In the genomic region with DNA sequence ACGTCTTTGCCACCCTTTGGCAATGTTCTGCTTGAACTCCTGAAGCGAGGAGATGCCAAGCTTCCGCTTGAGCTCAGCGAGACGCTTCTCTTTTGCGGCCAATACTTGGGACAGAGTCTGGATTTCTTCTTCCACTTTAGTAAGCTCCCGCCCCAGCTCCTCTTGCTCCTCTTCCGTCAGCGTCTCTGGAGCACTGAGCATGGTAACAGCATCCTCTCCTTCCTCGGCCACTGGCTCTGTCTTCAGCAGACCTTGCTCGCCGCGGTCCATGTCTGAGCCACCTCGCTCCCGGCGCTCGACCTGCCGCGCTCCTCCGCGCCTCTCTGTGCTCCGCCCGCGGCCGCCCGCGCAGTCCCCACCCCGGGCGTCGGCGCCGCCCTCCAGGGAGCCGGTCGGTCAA, we compare ENCODE assay signal across 8 mouse cellular contexts. TPM values are rescaled to one million over a fixed set of nuclear protein-coding genes. Genes with fewer than 3 reads are reported as not detected.
A peak's percentile ranks its signal among the peaks of the same experiment; 100 is the strongest.
DNase-seq lines count a peak whose midpoint lies in the region; ATAC-seq and TF ChIP-seq lines count a peak whose summit lies in the region.

No protein-coding gene starts in this region.

- H3K4me3 ChIP-seq in forebrain, embryonic 15.5 days: peak overlapping the region; percentile 28
- peak overlapping the region; percentile 31 for H3K4me3 ChIP-seq in hindbrain, embryonic 13.5 days
- H3K4me3 ChIP-seq in liver, adult 2 months (ENCODE audit: insufficient read depth, low read depth, low read length): peak overlapping the region; percentile 58
- peak overlapping the region; percentile 29 for H3K4me3 ChIP-seq in midbrain, postnatal 0 days (ENCODE audit: low read depth, low read length)

- peaks cover 4% of the 10 kb centered on the region; the same call in 1 of the 2 replicates for H3K4me1 ChIP-seq in forebrain, embryonic 15.5 days
- peaks cover 6% of the 10 kb centered on the region for H3K4me1 ChIP-seq in hindbrain, embryonic 13.5 days (replicated peaks)
- H3K4me1 ChIP-seq in liver, adult 2 months (ENCODE audit: control insufficient read depth, insufficient read depth, low read length): peaks cover 3% of the 10 kb centered on the region; the same call in 1 of the 2 replicates
- no peaks in the 10 kb centered on the region for H3K4me1 ChIP-seq in midbrain, postnatal 0 days (ENCODE audit: insufficient read depth, low read length)

- peak overlapping the region; percentile 18 for H3K9ac ChIP-seq in forebrain, embryonic 15.5 days (replicated peaks)
- H3K9ac ChIP-seq in hindbrain, embryonic 13.5 days: peak overlapping the region; percentile 59
- H3K9ac ChIP-seq in liver, adult 2 months (ENCODE audit: low read depth, low read length): 0 out of 2 replicates have a peak overlapping the region, but pooled peaks have one; percentile 30
- H3K9ac ChIP-seq in midbrain, postnatal 0 days (replicated peaks; ENCODE audit: low read length, poor library complexity, severe bottlenecking): no peak overlapping the region

- no peaks in the 10 kb centered on the region for H3K79me2 ChIP-seq in liver, adult 2 months (ENCODE audit: control insufficient read depth, insufficient read depth, low read length)

- 12% methylated on average over 34 of the region's 34 CpGs for WGBS in forebrain, embryonic 15.5 days
- WGBS in hindbrain, embryonic 13.5 days: 10% methylated on average over 34 of the region's 34 CpGs
- WGBS in liver, adult 2 months: 2% methylated on average over 34 of the region's 34 CpGs
- 6% methylated on average over 34 of the region's 34 CpGs for WGBS in midbrain, postnatal 0 days

- DNase-seq in lung, adult 18-20 months: peak; percentile 7 to 11
- DNase-seq in lung, postnatal 25 days (ENCODE audit: low spot score): no peak
- DNase-seq in cerebellum, adult 18-20 months: peak; percentile 26 to 34
- DNase-seq in liver, adult 2 months (ENCODE audit: extremely low read depth, low read depth, low spot score): peak; percentile 32
- DNase-seq in midbrain, postnatal 0 days (ENCODE audit: low spot score): peak; percentile 38
- DNase-seq in thymus, postnatal 4 days: peak; percentile 44

- H3K9me3 ChIP-seq in forebrain, embryonic 15.5 days: no peaks in the 10 kb centered on the region
- no peaks in the 10 kb centered on the region for H3K9me3 ChIP-seq in hindbrain, embryonic 13.5 days
- no peaks in the 10 kb centered on the region for H3K9me3 ChIP-seq in midbrain, postnatal 0 days (ENCODE audit: low read length)

- peaks cover 34% of the 10 kb centered on the region for H3K36me3 ChIP-seq in forebrain, embryonic 15.5 days
- peaks cover 36% of the 10 kb centered on the region for H3K36me3 ChIP-seq in hindbrain, embryonic 13.5 days
- peaks cover 17% of the 10 kb centered on the region for H3K36me3 ChIP-seq in liver, adult 2 months (ENCODE audit: control insufficient read depth, insufficient read depth, low read length)
- H3K36me3 ChIP-seq in midbrain, postnatal 0 days (ENCODE audit: insufficient read depth, low read length): peaks cover 10% of the 10 kb centered on the region; the same call in 1 of the 2 replicates

- TF ChIP-seq CTCF in liver, adult 2 months (IDR thresholded peaks at IDR 0.05; ENCODE audit: low read depth, low read length): no peak
- TF ChIP-seq CTCF in midbrain, postnatal 0 days (IDR thresholded peaks at IDR 0.05): no peak

- no peak for TF ChIP-seq POLR2A in liver, adult 2 months (IDR thresholded peaks at IDR 0.05; ENCODE audit: extremely low read depth, insufficient read depth, low read length)

- peak overlapping the region; percentile 42 for H3K4me2 ChIP-seq in forebrain, embryonic 15.5 days (replicated peaks)
- peak overlapping the region; percentile 55 for H3K4me2 ChIP-seq in hindbrain, embryonic 13.5 days
- peak overlapping the region; percentile 54 for H3K4me2 ChIP-seq in midbrain, postnatal 0 days (ENCODE audit: low read depth, low read length, poor library complexity, severe bottlenecking)

- no peak overlapping the region for H3K27ac ChIP-seq in forebrain, embryonic 15.5 days (replicated peaks)
- H3K27ac ChIP-seq in hindbrain, embryonic 13.5 days: no peak overlapping the region
- no peak overlapping the region for H3K27ac ChIP-seq in liver, adult 2 months (replicated peaks; ENCODE audit: insufficient read depth, low read depth, low read length)
- H3K27ac ChIP-seq in midbrain, postnatal 0 days (ENCODE audit: low read depth, low read length): no peak overlapping the region

- H3K27me3 ChIP-seq in forebrain, embryonic 15.5 days: no peaks in the 10 kb centered on the region
- H3K27me3 ChIP-seq in hindbrain, embryonic 13.5 days: no peaks in the 10 kb centered on the region
- H3K27me3 ChIP-seq in liver, adult 2 months (ENCODE audit: control insufficient read depth, insufficient read depth, low read length): no peaks in the 10 kb centered on the region
- no peaks in the 10 kb centered on the region for H3K27me3 ChIP-seq in midbrain, postnatal 0 days (ENCODE audit: insufficient read depth, low read length)

- peak; percentile 57; the same call in 1 of the 2 replicates for ATAC-seq in forebrain, embryonic 15.5 days (replicated peaks)
- peak; percentile 71; the same call in 1 of the 2 replicates for ATAC-seq in hindbrain, embryonic 13.5 days (ENCODE audit: low FRiP score)
- ATAC-seq in midbrain, postnatal 0 days (ENCODE audit: low FRiP score): peak; percentile 48; the same call in 1 of the 2 replicates

RNA-seq across cellular contexts. Expression of gene Abce1, which starts 31.0 kb away (rescaled TPM):
- polyA plus RNA-seq in forebrain, embryonic 15.5 days (2015; fragmentation: Nextera tagmentation; extraction: Ambion mirVana): 84.5 and 86.5 TPM in 2 replicates
- polyA plus RNA-seq in hindbrain, embryonic 13.5 days (2015; fragmentation: Nextera tagmentation; extraction: Ambion mirVana): 85.2 and 85.6 TPM in 2 replicates
- total RNA-seq in liver, adult 2 months (2014; rRNA removed): 65.8 and 68.6 TPM in 2 replicates
- 9.9 and 10.3 TPM in 2 replicates for polyA plus RNA-seq in liver, adult 2 months (2012; rRNA removed)
- total RNA-seq in midbrain, postnatal 0 days (2014; rRNA removed): 80.7 and 88.6 TPM in 2 replicates
- 59.6 and 61.9 TPM in 2 replicates for polyA plus RNA-seq in midbrain, postnatal 0 days (2015; fragmentation: Nextera tagmentation; extraction: Ambion mirVana)

RNA-seq across cellular contexts. Expression of gene Anapc10, which starts 31.1 kb away (rescaled TPM):
- polyA plus RNA-seq in forebrain, embryonic 15.5 days (2015; fragmentation: Nextera tagmentation; extraction: Ambion mirVana): 46.5 and 48.2 TPM in 2 replicates
- polyA plus RNA-seq in hindbrain, embryonic 13.5 days (2015; fragmentation: Nextera tagmentation; extraction: Ambion mirVana): 36.0 and 42.4 TPM in 2 replicates
- total RNA-seq in liver, adult 2 months (2014; rRNA removed): 1.4 and 1.9 TPM in 2 replicates
- polyA plus RNA-seq in liver, adult 2 months (2012; rRNA removed): 0.35 and 0.55 TPM in 2 replicates
- 8.3 and 8.6 TPM in 2 replicates for total RNA-seq in midbrain, postnatal 0 days (2014; rRNA removed)
- 39.2 and 39.7 TPM in 2 replicates for polyA plus RNA-seq in midbrain, postnatal 0 days (2015; fragmentation: Nextera tagmentation; extraction: Ambion mirVana)

RNA-seq across cellular contexts. Expression of gene Otud4, which starts 41.1 kb away (rescaled TPM):
- 13.7 and 13.9 TPM in 2 replicates for polyA plus RNA-seq in forebrain, embryonic 15.5 days (2015; fragmentation: Nextera tagmentation; extraction: Ambion mirVana)
- 10.3 and 10.6 TPM in 2 replicates for polyA plus RNA-seq in hindbrain, embryonic 13.5 days (2015; fragmentation: Nextera tagmentation; extraction: Ambion mirVana)
- 19.2 and 20.2 TPM in 2 replicates for total RNA-seq in liver, adult 2 months (2014; rRNA removed)
- polyA plus RNA-seq in liver, adult 2 months (2012; rRNA removed): 8.6 and 9.4 TPM in 2 replicates
- 24.3 and 35.3 TPM in 2 replicates for total RNA-seq in midbrain, postnatal 0 days (2014; rRNA removed)
- 5.5 and 6.4 TPM in 2 replicates for polyA plus RNA-seq in midbrain, postnatal 0 days (2015; fragmentation: Nextera tagmentation; extraction: Ambion mirVana)

Comparison
In these comparisons a context has a peak if more than half of its experiments do, and no peak if none do; other contexts are left out.
1. RNA of gene Anapc10, which starts 31.1 kb away (polyA plus RNA-seq): 46.5 to 48.2 TPM in forebrain, embryonic 15.5 days, 36.0 to 42.4 TPM in hindbrain, embryonic 13.5 days and 39.2 to 39.7 TPM in midbrain, postnatal 0 days; 0.35 to 0.55 TPM in liver, adult 2 months; every median in the first group is over 10 times any median in the second.
2. Peak in every context shown above with its lines, with median percentiles within 50 percentile points of each other: ATAC-seq, H3K4me2 ChIP-seq and H3K4me3 ChIP-seq.